Mouse (Mus musculus): ENCODE measurements around the gene Npm3.

The Npm3 gene

DNA sequence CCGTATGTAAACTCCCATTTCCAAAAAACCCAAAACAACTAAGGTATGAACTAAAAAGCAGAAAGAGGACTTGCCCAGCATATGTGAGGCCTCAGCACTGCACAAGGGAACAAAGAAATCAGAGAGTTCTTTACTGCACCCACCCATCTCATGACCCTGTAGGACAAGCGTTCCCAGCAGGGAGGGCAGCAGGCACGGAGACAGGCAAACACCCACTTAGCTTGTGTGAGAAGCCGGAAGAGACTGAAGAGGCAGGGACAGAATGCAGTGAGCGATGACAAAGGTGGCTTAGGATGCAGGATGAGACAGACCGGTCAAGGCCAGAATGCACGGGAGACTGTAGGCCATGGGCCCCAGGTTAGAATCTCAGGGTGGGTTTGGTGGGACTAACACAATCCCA lies 17.7 kb downstream of the Npm3 start:
- DNase-seq = no peak

DNA sequence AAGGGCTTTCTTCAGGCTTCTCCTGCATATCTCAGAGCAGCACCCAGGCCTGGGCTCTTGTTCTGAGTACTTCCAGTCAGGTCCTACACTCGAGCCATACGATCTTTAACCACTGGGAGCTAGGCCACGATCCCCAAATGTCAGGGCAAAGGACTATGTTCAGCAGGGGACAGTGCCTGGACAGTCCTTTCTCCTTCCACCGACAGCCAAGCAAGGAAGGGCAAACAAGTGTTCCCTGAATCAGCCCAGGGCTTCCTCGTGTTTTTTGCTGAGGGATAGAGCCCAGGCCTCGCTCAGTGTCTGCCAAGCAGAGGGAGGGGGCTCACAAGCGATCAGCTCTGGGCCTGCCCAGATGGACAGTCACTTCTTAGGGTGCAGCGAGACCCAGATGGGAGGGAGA lies 19.3 kb downstream of the Npm3 start:
- no peak for DNase-seq

DNA sequence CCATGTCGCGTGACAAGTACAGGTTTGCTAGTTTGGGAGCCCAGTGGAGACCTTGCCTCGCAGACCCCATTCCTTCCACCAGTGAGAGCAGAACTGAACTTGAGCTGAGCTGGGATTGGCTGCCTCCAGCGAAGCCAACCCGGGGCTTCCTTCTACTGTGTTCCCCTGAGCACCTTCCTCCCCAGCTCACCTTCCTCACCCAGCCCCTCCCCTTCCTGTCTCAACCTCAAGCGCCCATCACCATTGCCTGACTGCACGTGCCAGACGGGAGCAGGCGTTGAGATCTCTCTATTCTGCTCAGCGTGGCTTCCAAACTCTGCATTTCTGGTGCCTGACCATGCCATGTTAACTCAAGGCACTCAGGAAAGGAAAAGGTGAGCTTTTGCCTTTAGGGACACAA lies 22.2 kb downstream of the Npm3 start:
- no peak for DNase-seq

DNA sequence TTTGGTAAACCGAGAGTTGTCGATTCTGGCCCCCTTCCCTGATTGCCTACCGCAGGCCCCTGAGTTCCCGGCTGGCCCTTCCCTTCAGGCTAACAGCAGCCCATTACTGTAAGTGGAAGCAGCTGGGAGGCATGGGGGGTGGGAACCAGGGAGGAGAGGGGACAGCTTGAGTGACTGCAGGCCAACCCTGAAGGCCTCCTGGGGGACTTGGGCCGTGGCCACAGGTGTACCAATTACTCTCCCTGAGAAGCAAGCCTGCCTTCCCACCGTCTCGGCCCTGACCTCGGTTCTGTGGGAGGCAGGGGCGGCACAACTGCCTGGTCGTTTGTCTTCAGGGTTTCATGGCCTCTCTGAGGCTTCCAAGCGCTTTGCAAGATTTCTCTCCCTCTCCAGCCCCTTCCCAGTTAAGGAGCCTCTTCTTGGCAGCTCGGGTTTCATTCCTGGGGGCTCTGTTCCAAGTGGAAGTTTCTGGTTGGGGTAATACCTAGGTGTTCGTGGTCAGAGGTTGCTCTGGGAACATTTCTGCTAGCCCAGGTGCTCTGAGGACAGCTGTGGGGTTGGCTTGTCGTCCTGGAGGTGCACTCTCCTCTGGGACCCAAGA lies 23.6 kb downstream of the Npm3 start:
- no peak for DNase-seq

DNA sequence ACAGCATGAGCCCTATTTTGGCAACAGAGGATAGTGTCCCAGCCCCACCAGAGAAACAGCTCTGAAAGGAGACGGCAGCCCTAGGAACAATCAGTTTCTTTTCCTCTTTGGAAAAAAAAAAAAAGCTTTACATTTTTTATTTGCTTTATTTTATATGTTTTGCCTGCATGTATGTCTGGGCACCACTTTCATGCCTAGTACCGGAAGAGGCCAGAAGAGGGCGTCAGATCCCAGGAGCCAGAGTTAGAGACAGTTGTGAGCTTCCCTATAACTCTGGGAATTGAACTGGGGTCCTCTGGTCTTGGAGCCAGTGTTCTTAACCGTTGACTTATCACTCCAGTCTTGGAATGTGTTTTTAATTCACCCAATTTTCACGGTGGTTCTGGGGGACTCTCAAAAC lies 27.2 kb downstream of the Npm3 start:
- DNase-seq = no peak

DNA sequence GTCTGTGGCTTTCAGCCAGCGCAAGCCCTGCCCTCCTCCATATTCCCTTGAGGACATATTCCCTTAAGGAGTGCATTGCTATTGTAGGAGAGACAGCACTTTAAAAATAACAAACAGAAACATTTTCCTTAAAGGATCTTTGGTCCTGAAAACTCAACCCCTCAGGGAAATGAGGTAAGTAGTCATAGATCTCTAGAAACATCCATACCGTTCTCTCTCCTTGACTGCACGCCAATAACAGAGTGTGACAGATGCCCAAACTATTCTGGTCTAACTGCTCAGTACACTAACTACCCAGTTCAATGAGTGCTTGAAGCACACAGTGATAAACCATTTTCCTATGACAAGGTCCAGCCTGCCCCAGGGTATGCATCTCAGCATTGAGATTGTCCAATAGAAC lies 31.1 kb downstream of the Npm3 start:
- no peak for DNase-seq

DNA sequence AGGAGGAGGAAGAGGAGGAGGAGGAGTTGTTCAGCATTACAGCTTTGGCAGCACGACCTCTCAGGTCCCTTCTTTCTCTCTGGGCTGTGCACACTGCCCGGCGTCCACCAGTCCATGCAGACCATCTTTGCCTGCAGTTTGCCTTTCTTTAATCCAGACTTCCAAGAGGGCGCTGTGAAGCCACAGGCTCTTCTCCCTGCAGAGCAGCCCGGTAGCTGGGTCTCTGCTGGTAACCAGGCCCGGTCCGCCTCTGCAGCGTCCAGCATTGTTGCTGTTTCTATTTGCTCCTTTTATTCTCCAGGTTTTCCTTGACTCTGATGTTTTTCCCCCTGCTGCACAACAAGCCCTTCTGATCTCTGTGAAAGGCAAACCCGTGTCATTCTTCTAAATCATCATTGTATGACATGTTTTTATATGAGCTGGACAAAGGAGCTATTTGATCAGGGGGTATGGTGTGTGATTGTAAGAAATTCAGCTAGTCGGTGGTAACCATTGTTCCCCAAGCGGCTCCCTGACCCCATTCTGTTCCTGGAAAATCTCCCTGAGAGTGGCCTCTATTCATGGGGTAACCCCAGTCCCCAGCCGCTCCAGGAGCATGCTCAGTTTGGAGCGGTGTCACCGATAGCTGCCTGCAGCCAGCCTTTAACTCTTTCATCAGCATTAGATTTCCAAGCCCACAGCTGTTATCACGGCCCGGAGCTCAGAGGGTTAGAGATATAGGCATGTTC lies 31.7 kb downstream of the Npm3 start:
- peak; percentile 44 for DNase-seq

DNA sequence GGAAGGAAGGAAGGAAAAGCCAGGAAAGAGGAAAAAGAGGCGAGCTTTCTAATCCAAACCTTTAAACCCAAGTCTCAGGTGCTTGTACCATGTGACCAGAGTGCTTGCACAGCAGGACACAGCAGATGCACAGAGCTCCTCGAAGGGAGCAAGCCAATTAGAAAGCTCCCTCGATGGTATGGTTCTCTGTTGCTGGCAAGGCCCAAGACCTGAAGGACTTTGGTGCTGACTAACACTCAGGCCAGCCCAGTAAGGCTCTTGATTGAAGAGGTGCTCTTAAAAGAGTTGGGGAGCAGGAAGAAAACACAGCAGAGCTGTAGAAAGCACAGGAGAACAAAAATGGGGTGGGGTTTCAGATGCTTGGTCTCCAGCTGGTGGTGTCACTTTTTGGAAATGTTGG lies 40.7 kb downstream of the Npm3 start:
- DNase-seq = no peak
